Mouse (Mus musculus): ENCODE results near the gene R3hdm4. TPM values are rescaled to one million over a fixed set of nuclear protein-coding genes. Genes with fewer than 3 reads are reported as not detected.

R3hdm4 gene
- polyA plus RNA-seq, 1 experiment from 2014 or later = 96.0 TPM

GRCm38 (mm10) chr10:79956643-79957154 is 35.7 kb upstream of the R3hdm4 start:
- H3K4me3 ChIP-seq = no peak overlapping the region

GRCm38 (mm10) chr10:79955691-79956090 is 34.7 kb upstream of the R3hdm4 start:
- DNase-seq (ENCODE audit: low spot score) = no peak
- WGBS = 66% methylated on average over 9 of the region's 9 CpGs
- no peaks in the 10 kb centered on the region for H3K27me3 ChIP-seq (ENCODE audit: insufficient read depth, poor library complexity, severe bottlenecking)
- H3K9me3 ChIP-seq = no peaks in the 10 kb centered on the region
- H3K4me1 ChIP-seq = peaks cover 26% of the 10 kb centered on the region
- peaks cover 28% of the 10 kb centered on the region for H3K36me3 ChIP-seq
- no peak overlapping the region for H3K4me3 ChIP-seq
- peak overlapping the region; percentile 24; the same call in 1 of the 2 replicates for H3K27ac ChIP-seq

More at GRCm38 (mm10) chr10:79956643-79957154, 35.7 kb upstream of the R3hdm4 start:
- Histone ChIP-seq H3K27me3 (ENCODE audit: insufficient read depth, poor library complexity, severe bottlenecking) (no peaks in the 10 kb centered on the region), H3K27ac (peak overlapping the region; percentile 53), H3K9me3 (no peaks in the 10 kb centered on the region), H3K4me1 (peaks cover 33% of the 10 kb centered on the region), H3K36me3 (peaks cover 24% of the 10 kb centered on the region)
- 43% methylated on average over 4 of the region's 4 CpGs for WGBS
- no peak for DNase-seq (ENCODE audit: low spot score)

- 84% methylated on average over 6 of the region's 6 CpGs for WGBS
- peaks cover 30% of the 10 kb centered on the region for H3K4me1 ChIP-seq
- H3K27me3 ChIP-seq (ENCODE audit: insufficient read depth, poor library complexity, severe bottlenecking) = no peaks in the 10 kb centered on the region
- 0 out of 2 replicates have a peak overlapping the region, but pooled peaks have one; percentile 16 for H3K27ac ChIP-seq
- H3K9me3 ChIP-seq = no peaks in the 10 kb centered on the region
- H3K4me3 ChIP-seq = no peak overlapping the region
- H3K36me3 ChIP-seq = peaks cover 45% of the 10 kb centered on the region
- no peak for DNase-seq (ENCODE audit: low spot score)
Measured at GRCm38 (mm10) chr10:79953946-79954345, 32.9 kb upstream of the R3hdm4 start.

- 83% methylated on average over 18 of the region's 18 CpGs for WGBS
- Histone ChIP-seq H3K4me3 (no peak overlapping the region), H3K27ac (no peak overlapping the region), H3K27me3 (ENCODE audit: insufficient read depth, poor library complexity, severe bottlenecking) (no peaks in the 10 kb centered on the region), H3K9me3 (no peaks in the 10 kb centered on the region), H3K36me3 (peaks cover 69% of the 10 kb centered on the region), H3K4me1 (peaks cover 42% of the 10 kb centered on the region)
- DNase-seq (ENCODE audit: low spot score) = no peak
Measured at GRCm38 (mm10) chr10:79950661-79951060, 29.7 kb upstream of the R3hdm4 start.

- DNase-seq (ENCODE audit: low spot score) = no peak
- Histone ChIP-seq H3K27me3 (ENCODE audit: insufficient read depth, poor library complexity, severe bottlenecking) (no peaks in the 10 kb centered on the region), H3K27ac (no peak overlapping the region), H3K4me3 (no peak overlapping the region), H3K4me1 (peaks cover 48% of the 10 kb centered on the region), H3K9me3 (no peaks in the 10 kb centered on the region), H3K36me3 (peaks cover 74% of the 10 kb centered on the region)
- 72% methylated on average over 4 of the region's 4 CpGs for WGBS
Measured at GRCm38 (mm10) chr10:79949873-79950272, 28.9 kb upstream of the R3hdm4 start.

- H3K27ac ChIP-seq = peak overlapping the region; percentile 86
- H3K36me3 ChIP-seq = peaks cover 58% of the 10 kb centered on the region
- peak overlapping the region; percentile 19; the same call in 1 of the 2 replicates for H3K4me3 ChIP-seq
- DNase-seq (ENCODE audit: low spot score) = no peak
- no peaks in the 10 kb centered on the region for H3K9me3 ChIP-seq
- 66% methylated on average over 6 of the region's 6 CpGs for WGBS
- peaks cover 61% of the 10 kb centered on the region for H3K4me1 ChIP-seq
- H3K27me3 ChIP-seq (ENCODE audit: insufficient read depth, poor library complexity, severe bottlenecking) = no peaks in the 10 kb centered on the region
Measured at GRCm38 (mm10) chr10:79947502-79947901, 26.5 kb upstream of the R3hdm4 start.

GRCm38 (mm10) chr10:79946752-79947322 is 25.8 kb upstream of the R3hdm4 start:
- Histone ChIP-seq H3K4me1 (peaks cover 61% of the 10 kb centered on the region), H3K9me3 (no peaks in the 10 kb centered on the region), H3K27ac (peak overlapping the region; percentile 86), H3K36me3 (peaks cover 63% of the 10 kb centered on the region), H3K27me3 (ENCODE audit: insufficient read depth, poor library complexity, severe bottlenecking) (no peaks in the 10 kb centered on the region), H3K4me3 (peak overlapping the region; percentile 30)
- WGBS = 12% methylated on average over 7 of the region's 7 CpGs
- DNase-seq (ENCODE audit: low spot score) = peak; percentile 96

- Histone ChIP-seq H3K4me3 (peak overlapping the region; percentile 30), H3K36me3 (peaks cover 63% of the 10 kb centered on the region), H3K9me3 (no peaks in the 10 kb centered on the region), H3K27ac (peak overlapping the region; percentile 86), H3K4me1 (peaks cover 69% of the 10 kb centered on the region), H3K27me3 (ENCODE audit: insufficient read depth, poor library complexity, severe bottlenecking) (no peaks in the 10 kb centered on the region)
- 35% methylated on average over 16 of the region's 16 CpGs for WGBS
- DNase-seq (ENCODE audit: low spot score) = no peak
Measured at GRCm38 (mm10) chr10:79945507-79946234, 24.7 kb upstream of the R3hdm4 start.

- Histone ChIP-seq H3K27me3 (ENCODE audit: insufficient read depth, poor library complexity, severe bottlenecking) (no peaks in the 10 kb centered on the region), H3K36me3 (peaks cover 63% of the 10 kb centered on the region), H3K9me3 (no peaks in the 10 kb centered on the region), H3K4me1 (peaks cover 79% of the 10 kb centered on the region), H3K27ac (peak overlapping the region; percentile 86), H3K4me3 (peak overlapping the region; percentile 12; the same call in 1 of the 2 replicates)
- DNase-seq (ENCODE audit: low spot score) = no peak
- 82% methylated on average over 9 of the region's 9 CpGs for WGBS
Measured at GRCm38 (mm10) chr10:79943471-79943901, 22.5 kb upstream of the R3hdm4 start.

GRCm38 (mm10) chr10:79942988-79943387 is 22.0 kb upstream of the R3hdm4 start:
- Histone ChIP-seq H3K4me1 (peaks cover 80% of the 10 kb centered on the region), H3K9me3 (no peaks in the 10 kb centered on the region), H3K27me3 (ENCODE audit: insufficient read depth, poor library complexity, severe bottlenecking) (no peaks in the 10 kb centered on the region), H3K36me3 (peaks cover 66% of the 10 kb centered on the region), H3K4me3 (peak overlapping the region; percentile 12; the same call in 1 of the 2 replicates), H3K27ac (peak overlapping the region; percentile 86; the same call in 1 of the 2 replicates)
- WGBS = 83% methylated on average over 1 of the region's 1 CpGs
- DNase-seq (ENCODE audit: low spot score) = no peak

- WGBS = 53% methylated on average over 7 of the region's 7 CpGs
- H3K27me3 ChIP-seq (ENCODE audit: insufficient read depth, poor library complexity, severe bottlenecking) = no peaks in the 10 kb centered on the region
- peak overlapping the region; percentile 65; the same call in 1 of the 2 replicates for H3K27ac ChIP-seq
- no peaks in the 10 kb centered on the region for H3K9me3 ChIP-seq
- H3K4me3 ChIP-seq = peak overlapping the region; percentile 29; the same call in 1 of the 2 replicates
- DNase-seq (ENCODE audit: low spot score) = no peak
- H3K4me1 ChIP-seq = peaks cover 80% of the 10 kb centered on the region
- peaks cover 68% of the 10 kb centered on the region for H3K36me3 ChIP-seq
Measured at GRCm38 (mm10) chr10:79940749-79941148, 19.7 kb upstream of the R3hdm4 start.

GRCm38 (mm10) chr10:79937775-79938526 is 16.9 kb upstream of the R3hdm4 start:
- peak overlapping the region; percentile 66 for H3K27ac ChIP-seq
- no peaks in the 10 kb centered on the region for H3K27me3 ChIP-seq (ENCODE audit: insufficient read depth, poor library complexity, severe bottlenecking)
- H3K36me3 ChIP-seq = peaks cover 90% of the 10 kb centered on the region
- peaks cover 82% of the 10 kb centered on the region for H3K4me1 ChIP-seq
- 82% methylated on average over 11 of the region's 11 CpGs for WGBS
- no peaks in the 10 kb centered on the region for H3K9me3 ChIP-seq
- no peak for DNase-seq (ENCODE audit: low spot score)
- no peak overlapping the region for H3K4me3 ChIP-seq

Data from heart, embryonic 10.5 days (tissue).